Mouse (Mus musculus): Measurements from ENCODE around the gene Pde6g. TPM values are rescaled to one million over a fixed set of nuclear protein-coding genes. Genes with fewer than 3 reads are reported as not detected.

Pde6g gene
- polyA plus RNA-seq, 1 experiment from 2014 or later, result not detected

- WGBS, result 92% methylated on average over 3 of the region's 3 CpGs
- Histone ChIP-seq H3K9ac (replicated peaks; ENCODE audit: low read depth) (no peak overlapping the region), H3K27me3 (replicated peaks; ENCODE audit: insufficient read depth, low read length) (no peaks in the 10 kb centered on the region), H3K4me2 (replicated peaks; ENCODE audit: low read depth, low read length) (no peak overlapping the region), H3K9me3 (ENCODE audit: low read length) (no peaks in the 10 kb centered on the region), H3K27ac (ENCODE audit: low read length) (no peak overlapping the region), H3K36me3 (ENCODE audit: insufficient read depth, low read length) (peaks cover 35% of the 10 kb centered on the region), H3K4me3 (ENCODE audit: low read depth, low read length) (no peak overlapping the region), H3K4me1 (ENCODE audit: insufficient read depth, low read depth, low read length) (no peaks in the 10 kb centered on the region)
- TF ChIP-seq CTCF (IDR thresholded peaks at IDR 0.05), result no peak
- no peak for TF ChIP-seq EP300 (IDR thresholded peaks at IDR 0.05)
- ATAC-seq, result no peak
- DNase-seq (ENCODE audit: low spot score), result no peak
These were observed 44.1 kb upstream of the Pde6g start for GRCm38 (mm10) chr11:120497436-120497835.

- 74% methylated on average over 3 of the region's 3 CpGs for WGBS
- Histone ChIP-seq H3K36me3 (ENCODE audit: insufficient read depth, low read length) (peaks cover 31% of the 10 kb centered on the region), H3K4me2 (replicated peaks; ENCODE audit: low read depth, low read length) (peak overlapping the region; percentile 98), H3K27me3 (replicated peaks; ENCODE audit: insufficient read depth, low read length) (no peaks in the 10 kb centered on the region), H3K4me3 (ENCODE audit: low read depth, low read length) (no peak overlapping the region), H3K27ac (ENCODE audit: low read length) (no peak overlapping the region), H3K9me3 (ENCODE audit: low read length) (no peaks in the 10 kb centered on the region), H3K9ac (replicated peaks; ENCODE audit: low read depth) (no peak overlapping the region), H3K4me1 (ENCODE audit: insufficient read depth, low read depth, low read length) (peaks cover 9% of the 10 kb centered on the region)
- ATAC-seq (no peak), DNase-seq (ENCODE audit: low spot score) (no peak)
- TF ChIP-seq CTCF (IDR thresholded peaks at IDR 0.05) (no peak), EP300 (IDR thresholded peaks at IDR 0.05) (no peak)
These were observed 40.6 kb upstream of the Pde6g start for GRCm38 (mm10) chr11:120493911-120494310.

DNA sequence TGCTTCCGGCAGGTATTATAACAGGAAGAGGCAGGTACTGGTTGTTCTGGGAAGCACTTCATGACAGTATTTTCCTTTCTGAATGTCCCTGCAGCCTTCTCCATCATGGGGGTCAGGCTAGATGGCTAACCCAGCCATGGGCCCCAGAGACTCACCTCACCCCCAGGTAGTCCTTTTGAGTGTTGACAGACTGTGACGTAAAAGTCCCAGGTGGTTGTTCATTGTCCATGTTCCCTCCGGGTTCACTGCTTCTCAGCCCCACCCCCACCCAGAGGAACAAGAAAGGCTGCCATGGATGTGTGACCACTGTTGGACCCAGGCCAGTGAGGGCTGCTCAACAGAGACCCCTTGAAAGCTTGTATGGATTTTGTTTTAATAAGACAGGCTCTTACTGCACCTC lies 40.1 kb upstream of the Pde6g start:
- DNase-seq (ENCODE audit: low spot score) (peak; percentile 26), ATAC-seq (no peak)
- peak overlapping the region; percentile 71; the same call in 1 of the 2 replicates for H3K27ac ChIP-seq (ENCODE audit: low read length)
- TF ChIP-seq EP300 (IDR thresholded peaks at IDR 0.05), result no peak
- TF ChIP-seq CTCF (IDR thresholded peaks at IDR 0.05), result no peak
- H3K9ac ChIP-seq (replicated peaks; ENCODE audit: low read depth), result 0 out of 2 replicates have a peak overlapping the region, but pooled peaks have one; percentile 57
- no peaks in the 10 kb centered on the region for H3K27me3 ChIP-seq (replicated peaks; ENCODE audit: insufficient read depth, low read length)
- H3K9me3 ChIP-seq (ENCODE audit: low read length), result no peaks in the 10 kb centered on the region
- 0 out of 2 replicates have a peak overlapping the region, but pooled peaks have one; percentile 76 for H3K4me3 ChIP-seq (ENCODE audit: low read depth, low read length)
- peak overlapping the region; percentile 98 for H3K4me2 ChIP-seq (replicated peaks; ENCODE audit: low read depth, low read length)
- H3K36me3 ChIP-seq (ENCODE audit: insufficient read depth, low read length), result peaks cover 25% of the 10 kb centered on the region
- WGBS, result 29% methylated on average over 3 of the region's 3 CpGs
- H3K4me1 ChIP-seq (ENCODE audit: insufficient read depth, low read depth, low read length), result peaks cover 9% of the 10 kb centered on the region

GRCm38 (mm10) chr11:120492878-120493203 lies 39.5 kb upstream of the Pde6g start:
- peak; percentile 33 for DNase-seq (ENCODE audit: low spot score)
- Histone ChIP-seq H3K4me2 (replicated peaks; ENCODE audit: low read depth, low read length) (peak overlapping the region; percentile 98), H3K27me3 (replicated peaks; ENCODE audit: insufficient read depth, low read length) (no peaks in the 10 kb centered on the region), H3K36me3 (ENCODE audit: insufficient read depth, low read length) (peaks cover 22% of the 10 kb centered on the region), H3K9me3 (ENCODE audit: low read length) (no peaks in the 10 kb centered on the region), H3K4me1 (ENCODE audit: insufficient read depth, low read depth, low read length) (peaks cover 9% of the 10 kb centered on the region), H3K9ac (replicated peaks; ENCODE audit: low read depth) (peak overlapping the region; percentile 57; the same call in 1 of the 2 replicates), H3K27ac (ENCODE audit: low read length) (peak overlapping the region; percentile 71), H3K4me3 (ENCODE audit: low read depth, low read length) (peak overlapping the region; percentile 76; the same call in 1 of the 2 replicates)
- ATAC-seq, result no peak
- 18% methylated on average over 3 of the region's 3 CpGs for WGBS
- TF ChIP-seq EP300 (IDR thresholded peaks at IDR 0.05), result no peak
- no peak for TF ChIP-seq CTCF (IDR thresholded peaks at IDR 0.05)

DNA sequence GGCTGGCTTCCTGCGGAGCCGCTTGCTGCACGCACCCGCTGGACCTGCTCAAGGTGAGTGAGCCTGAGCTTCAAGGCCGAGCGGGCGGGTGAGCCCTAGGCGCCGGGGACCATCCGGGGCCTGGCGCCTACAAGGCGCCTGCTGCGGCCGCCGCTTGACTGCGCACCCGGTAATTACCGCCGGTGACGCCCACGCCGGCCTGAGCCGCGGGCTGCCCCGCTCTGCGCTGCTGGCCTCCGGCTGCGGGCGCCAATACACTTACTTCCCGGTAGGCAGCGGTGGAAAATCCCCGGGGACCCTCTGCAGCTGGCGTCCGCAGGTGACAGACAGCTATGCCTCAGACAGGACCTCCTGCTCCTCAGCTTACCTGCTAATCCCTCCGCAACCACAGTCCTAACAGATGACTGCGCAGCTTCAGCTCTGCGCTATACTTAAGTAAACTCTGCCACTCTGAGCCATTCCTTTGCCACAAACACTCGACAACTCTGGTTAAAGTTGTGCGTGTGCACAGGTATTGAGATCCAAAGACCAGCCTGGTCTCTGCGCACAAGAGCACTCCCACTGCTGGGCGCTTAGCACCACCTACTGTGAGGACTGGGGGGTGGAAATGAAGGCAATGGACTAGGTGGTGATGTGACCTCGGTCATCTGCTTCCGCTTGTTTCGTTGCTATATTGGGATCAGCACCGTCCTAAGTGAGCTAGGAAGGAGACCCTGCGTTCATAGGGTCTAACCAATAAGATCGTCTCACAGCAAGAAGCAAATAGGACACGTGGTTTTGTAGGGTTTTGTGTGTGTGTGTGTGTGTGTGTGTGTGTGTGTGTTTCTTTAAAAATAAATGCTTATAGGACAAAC lies 39.0 kb upstream of the Pde6g start:
- H3K36me3 ChIP-seq (ENCODE audit: insufficient read depth, low read length), result peaks cover 22% of the 10 kb centered on the region
- WGBS, result 1% methylated on average over 45 of the region's 48 CpGs
- peak overlapping the region; percentile 98 for H3K4me2 ChIP-seq (replicated peaks; ENCODE audit: low read depth, low read length)
- H3K9ac ChIP-seq (replicated peaks; ENCODE audit: low read depth), result peak overlapping the region; percentile 57
- peak overlapping the region; percentile 76 for H3K4me3 ChIP-seq (ENCODE audit: low read depth, low read length)
- TF ChIP-seq EP300 (IDR thresholded peaks at IDR 0.05), result no peak
- peak; percentile 56 for TF ChIP-seq CTCF (IDR thresholded peaks at IDR 0.05)
- DNase-seq (ENCODE audit: low spot score) (peak; percentile 70), ATAC-seq (peak; percentile 44)
- H3K27ac ChIP-seq (ENCODE audit: low read length), result peak overlapping the region; percentile 71
- no peaks in the 10 kb centered on the region for H3K27me3 ChIP-seq (replicated peaks; ENCODE audit: insufficient read depth, low read length)
- H3K4me1 ChIP-seq (ENCODE audit: insufficient read depth, low read depth, low read length), result peaks cover 9% of the 10 kb centered on the region
- H3K9me3 ChIP-seq (ENCODE audit: low read length), result no peaks in the 10 kb centered on the region

- Histone ChIP-seq H3K4me2 (replicated peaks; ENCODE audit: low read depth, low read length) (peak within 1 kb of the TSS; percentile 98), H3K36me3 (ENCODE audit: insufficient read depth, low read length) (peaks cover 18% of the 10 kb centered on the region), H3K9me3 (ENCODE audit: low read length) (no peaks in the 10 kb centered on the region), H3K9ac (replicated peaks; ENCODE audit: low read depth) (peak within 1 kb of the TSS; percentile 57), H3K27ac (ENCODE audit: low read length) (peak within 1 kb of the TSS; percentile 71), H3K27me3 (replicated peaks; ENCODE audit: insufficient read depth, low read length) (no peaks in the 10 kb centered on the region), H3K4me1 (ENCODE audit: insufficient read depth, low read depth, low read length) (peaks cover 9% of the 10 kb centered on the region), H3K4me3 (ENCODE audit: low read depth, low read length) (peak within 1 kb of the TSS; percentile 76)
- TF ChIP-seq EP300 (IDR thresholded peaks at IDR 0.05) (no peak), CTCF (IDR thresholded peaks at IDR 0.05) (no peak)
- peak; percentile 96 for DNase-seq (ENCODE audit: low spot score)
- WGBS, result under 1% methylated on average over 26 of the region's 35 CpGs
- ATAC-seq, result peak; percentile 90
These were observed 38.2 kb upstream of the Pde6g start, which contains the start of gene Slc25a10 for GRCm38 (mm10) chr11:120491317-120492023. Slc25a10 (plus strand) TSS chr11:120491840.

All from lung, postnatal 0 days (tissue).